Mouse (Mus musculus) C2C12 (cell line): ENCODE data around the gene Krtcap3.

Experiments used
- CTCF ChIP-seq: IDR thresholded peaks from one replicate; pipeline ENCODE4 v1.5.1; 2011; ENCODE audit not compliant: control insufficient read depth, insufficient read depth, insufficient read length
- MAX ChIP-seq: IDR thresholded peaks from one replicate; pipeline ENCODE4 v1.6.1; 2011; ENCODE audit warnings: mild to moderate bottlenecking, control low read depth

- TF ChIP-seq CTCF, result no peak
- no peak for TF ChIP-seq MAX
Observed at GRCm38 (mm10) chr5:31241522-31242034, 9.9 kb upstream of the Krtcap3 start.
